Mouse (Mus musculus) olfactory bulb, adult 2 months (tissue): Measurements from ENCODE around the gene Dmrt1.

Source experiments
- CTCF ChIP-seq: fragments of 200-500 bp; IDR thresholded peaks from 2 replicates; pipeline ENCODE4 v1.5.1; 2012; ENCODE audit warnings: low read depth, mild to moderate bottlenecking, low read length, moderate library complexity; ENCODE audit not compliant: insufficient read depth
- POLR2A ChIP-seq: fragments of 200-500 bp; IDR thresholded peaks from 2 replicates; pipeline ENCODE4 v1.6.1; 2012; ENCODE audit warnings: mild to moderate bottlenecking, low read depth, low read length, moderate library complexity; ENCODE audit not compliant: insufficient read depth

GRCm38 (mm10) chr19:25497434-25497833, 8.0 kb upstream of the Dmrt1 start:
- TF ChIP-seq CTCF, result no peak
- no peak for TF ChIP-seq POLR2A
